Mouse (Mus musculus): ENCODE measurements at regions not wholly inside any gene's neighbourhood (a gene's known extent, or its start where the extent isn't known, plus 50 kb on each side); places are given as distances from the start of the nearest gene placed in this dataset.

GRCm38 (mm10) chr4:154771330-154772076 is 65.8 kb upstream of the Ttc34 start:
- no peak for TF ChIP-seq CTCF (IDR thresholded peaks at IDR 0.05; ENCODE audit: low read depth)
- TF ChIP-seq EP300 (IDR thresholded peaks at IDR 0.05; ENCODE audit: low read depth): no peak

All from liver, embryonic 14.5 days (tissue).